Mouse (Mus musculus): ENCODE results near the gene Zfp212. TPM values are rescaled to one million over a fixed set of nuclear protein-coding genes. Genes with fewer than 3 reads are reported as not detected.

Zfp212 gene
- polyA plus RNA-seq (2021) = 17.7 TPM

DNA sequence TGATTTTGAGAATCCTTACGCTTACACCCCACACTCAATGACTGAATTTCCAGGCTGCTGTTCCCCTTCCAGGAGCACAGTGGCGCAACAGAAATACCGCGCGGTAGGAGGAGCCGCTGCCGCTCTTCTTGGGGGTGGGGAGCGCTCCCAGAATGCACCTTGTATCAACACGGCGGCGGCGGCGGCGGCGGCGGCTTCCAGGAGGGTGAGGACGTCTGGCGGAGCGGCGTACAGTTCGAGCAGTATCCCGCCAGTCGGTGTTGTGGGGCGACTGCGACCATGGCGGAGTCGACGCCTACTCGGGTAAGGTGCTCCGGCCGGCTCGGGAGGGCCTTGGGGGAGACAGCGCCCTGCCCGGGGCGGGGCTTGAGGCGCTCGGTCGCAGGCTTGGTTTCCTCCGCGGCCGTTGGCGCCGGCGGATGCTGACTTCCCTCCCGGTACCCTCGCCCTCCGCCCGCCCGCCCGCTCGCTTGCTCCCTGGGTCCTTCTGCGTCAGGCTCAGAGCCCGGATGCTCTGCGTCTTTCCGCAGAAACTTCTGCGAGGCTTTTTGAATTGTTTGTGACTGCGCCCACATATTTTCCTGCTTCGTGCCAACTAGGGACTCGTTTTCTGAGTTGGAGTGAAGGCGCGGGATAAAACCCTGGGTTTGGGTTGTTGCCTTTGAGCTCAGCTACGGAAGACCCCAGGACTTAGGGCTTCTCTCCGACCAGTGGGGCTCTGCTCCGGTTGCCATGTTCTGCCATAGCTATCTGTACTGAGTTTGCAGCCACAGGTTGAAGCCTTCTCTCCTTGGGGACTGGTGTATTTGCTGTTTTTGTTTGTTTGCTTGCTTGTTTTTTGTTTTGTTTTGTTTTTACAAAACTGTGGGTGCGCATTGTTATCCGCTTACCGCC is at the start of gene Zfp212:
TSS of gene Zfp212 (plus strand) at position 30 of the 894 bp plus-strand sequence.
- TF ChIP-seq CTCF (IDR thresholded peaks at IDR 0.05) = peak; percentile 71
- ATAC-seq (peak; percentile 82), DNase-seq (ENCODE audit: low read depth, low spot score) (peak; percentile 28)
- no peaks in the 10 kb centered on the region for H3K27me3 ChIP-seq
- in situ Hi-C loops (cut with MboI; ENCODE audit: low pct_unique_long_range_greater_than_20kb) = no loop called here
- ChIA-PET POLR2A (no interaction called here), CTCF (interaction anchor here (1.0 to 2.6 kb wide), 3 partner anchors 14 to 59 kb away, joined by 3 to 6 read pairs (median 3); no protein-coding TSS in a partner anchor)

DNA sequence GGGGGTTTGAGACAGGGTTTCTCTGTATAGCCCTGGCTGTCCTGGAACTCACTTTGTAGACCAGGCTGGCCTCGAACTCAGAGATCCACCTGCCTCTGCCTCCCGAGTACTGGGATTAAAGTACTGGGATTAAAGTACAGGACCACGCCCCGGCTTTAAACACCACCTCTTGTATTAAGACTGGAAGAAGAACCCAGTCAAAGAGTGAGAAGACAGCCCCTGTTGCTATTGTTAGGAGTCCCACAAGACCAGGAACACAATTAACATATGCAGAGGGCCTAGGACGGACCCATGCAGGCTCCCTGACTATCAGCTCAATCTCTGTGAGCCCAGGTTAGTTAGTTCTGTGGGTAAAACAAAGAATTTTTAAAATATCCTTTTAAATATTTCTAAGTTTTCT is 48.0 kb upstream of the Zfp212 start:
- ATAC-seq (no peak), DNase-seq (ENCODE audit: low read depth, low spot score) (no peak)
- no peaks in the 10 kb centered on the region for H3K27me3 ChIP-seq
- TF ChIP-seq CTCF (IDR thresholded peaks at IDR 0.05) = no peak
- ChIA-PET POLR2A (no interaction called here), CTCF (interaction anchor here (1.3 kb wide), 1 partner anchor 37 kb away, joined by 4 read pairs; the partner anchor contains the start of gene Zfp398)
- in situ Hi-C loops (cut with MboI; ENCODE audit: low pct_unique_long_range_greater_than_20kb) = no loop called here

DNA sequence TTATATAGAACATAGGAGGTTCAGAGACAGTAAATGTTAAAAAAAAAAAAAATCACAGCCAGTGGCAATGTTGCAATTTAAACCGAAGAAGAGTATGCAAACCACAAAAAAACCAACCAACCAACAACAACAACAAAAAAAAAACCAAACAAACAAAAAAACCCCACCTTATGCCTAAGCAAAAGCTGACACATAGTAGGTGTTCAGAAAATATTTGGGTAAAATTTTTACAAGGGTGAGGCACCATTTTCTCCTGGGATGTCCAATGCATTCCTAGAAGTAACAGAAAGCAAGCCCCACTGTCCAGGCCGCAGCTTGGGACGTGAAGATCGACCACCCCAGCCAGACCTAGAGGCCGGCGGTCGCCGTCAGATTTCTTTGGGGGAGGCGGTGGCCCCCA is 43.2 kb upstream of the Zfp212 start, which contains the start of gene Zfp282:
TSS of gene Zfp282 (plus strand) at position 147 of the 400 bp plus-strand sequence.
- no peak for ATAC-seq
- in situ Hi-C loops (cut with MboI; ENCODE audit: low pct_unique_long_range_greater_than_20kb) = no loop called here
- CTCF ChIA-PET = interaction anchor here (1.0 to 3.8 kb wide), 3 partner anchors 12 to 102 kb away, joined by 4 to 15 read pairs (median 4); no protein-coding TSS in a partner anchor

DNA sequence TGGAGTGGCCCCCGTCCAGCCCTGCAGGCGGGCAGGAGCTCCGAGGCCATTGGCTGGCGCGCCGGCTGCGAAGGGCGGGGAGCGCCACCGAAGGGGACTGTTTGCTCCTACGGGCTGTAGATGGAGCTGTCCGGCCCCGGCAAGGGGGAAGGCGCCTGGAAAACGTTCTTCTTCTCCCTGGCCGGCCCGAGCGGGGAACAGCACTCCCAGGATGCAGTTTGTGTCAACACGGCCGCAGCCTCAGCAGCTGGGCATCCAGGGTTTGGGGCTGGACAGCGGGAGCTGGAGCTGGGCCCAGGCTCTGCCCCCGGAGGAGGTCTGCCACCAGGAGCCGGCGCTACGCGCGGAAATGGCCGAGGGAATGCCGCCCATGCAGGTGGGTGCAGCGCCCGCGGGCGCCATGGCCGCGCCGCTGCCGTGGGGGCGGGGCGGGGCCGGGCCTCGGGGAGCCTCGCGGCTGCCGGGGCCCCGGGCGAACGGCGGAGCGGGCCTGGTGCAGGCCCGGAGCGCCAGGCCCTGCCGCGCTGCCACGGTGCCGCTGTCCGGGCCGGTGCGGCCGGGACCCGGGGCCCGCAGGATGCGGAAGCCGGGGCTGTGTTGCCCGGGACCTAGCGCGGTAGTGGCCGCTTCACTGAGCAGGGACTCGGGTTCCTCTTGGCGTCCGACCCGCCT is 42.7 kb upstream of the Zfp212 start:
- no peak for TF ChIP-seq CTCF (IDR thresholded peaks at IDR 0.05)
- ChIA-PET CTCF (interaction anchor here (1.0 to 3.8 kb wide), 3 partner anchors 13 to 102 kb away, joined by 4 to 15 read pairs (median 4); no protein-coding TSS in a partner anchor), POLR2A (no interaction called here)
- H3K27me3 ChIP-seq = no peaks in the 10 kb centered on the region
- peak; percentile 50 for DNase-seq (ENCODE audit: low read depth, low spot score)
- in situ Hi-C loops (cut with MboI; ENCODE audit: low pct_unique_long_range_greater_than_20kb) = no loop called here
- peak; percentile 93 for ATAC-seq

More for the DNA sequence above, 43.2 kb upstream of the Zfp212 start, which contains the start of gene Zfp282:
- POLR2A ChIA-PET = no interaction called here
- no peaks in the 10 kb centered on the region for H3K27me3 ChIP-seq
- no peak for DNase-seq (ENCODE audit: low read depth, low spot score)
- TF ChIP-seq CTCF (IDR thresholded peaks at IDR 0.05) = no peak

DNA sequence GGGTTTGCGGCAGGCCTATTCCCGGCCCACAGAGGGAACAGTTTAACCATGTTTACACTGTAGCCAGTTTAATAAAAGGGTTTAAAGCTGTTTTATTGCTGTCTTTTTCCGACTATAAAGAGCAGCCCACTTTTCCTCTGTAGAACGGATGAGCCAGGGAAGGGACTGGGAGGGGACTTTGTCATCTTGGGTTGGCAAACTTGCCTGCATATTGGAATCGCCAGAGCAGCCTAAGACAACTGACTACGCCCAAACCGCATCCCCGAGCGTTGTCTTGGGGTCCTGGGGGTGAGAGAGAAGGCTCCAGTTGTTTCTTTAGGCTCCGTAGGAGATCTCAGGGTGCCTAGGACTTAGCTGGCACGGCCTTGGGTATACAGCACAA is 42.2 kb upstream of the Zfp212 start:
- ATAC-seq = no peak
- in situ Hi-C loops (cut with MboI; ENCODE audit: low pct_unique_long_range_greater_than_20kb) = no loop called here
- POLR2A ChIA-PET = interaction anchor here (0.7 kb wide), 1 partner anchor 35 kb away, joined by 3 read pairs; no protein-coding TSS in a partner anchor
- H3K27me3 ChIP-seq = no peaks in the 10 kb centered on the region
- TF ChIP-seq CTCF (IDR thresholded peaks at IDR 0.05) = no peak
- CTCF ChIA-PET = interaction anchor here (1.6 to 3.8 kb wide), 2 partner anchors 13 to 36 kb away, joined by 4 to 15 read pairs; no protein-coding TSS in a partner anchor
- DNase-seq (ENCODE audit: low read depth, low spot score) = no peak

DNA sequence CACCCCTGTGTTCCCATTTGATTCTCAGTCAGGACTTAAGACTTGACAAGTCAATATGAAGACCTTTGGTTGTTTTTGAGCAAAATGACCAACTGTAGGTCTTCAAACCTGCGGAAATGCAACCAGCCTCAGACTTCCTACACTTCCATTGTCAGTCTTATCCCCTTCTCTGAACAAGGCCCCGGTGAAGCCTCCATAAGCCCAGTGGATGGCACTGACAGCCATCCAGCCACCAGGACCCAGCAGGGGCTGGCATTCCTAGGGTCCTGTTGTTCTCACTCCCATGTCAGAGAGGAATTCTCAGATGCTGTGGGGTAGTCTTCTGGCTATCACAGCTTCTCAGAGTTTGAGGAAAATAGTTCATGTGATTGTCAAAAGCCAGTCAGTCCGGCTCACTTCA is 41.7 kb upstream of the Zfp212 start:
- CTCF ChIA-PET = interaction anchor here (3.8 kb wide), 1 partner anchor 14 kb away, joined by 15 read pairs; no protein-coding TSS in a partner anchor
- no peak for TF ChIP-seq CTCF (IDR thresholded peaks at IDR 0.05)
- H3K27me3 ChIP-seq = no peaks in the 10 kb centered on the region
- POLR2A ChIA-PET = interaction anchor here (0.7 kb wide), 1 partner anchor 36 kb away, joined by 3 read pairs; no protein-coding TSS in a partner anchor
- no peak for ATAC-seq
- DNase-seq (ENCODE audit: low read depth, low spot score) = no peak
- in situ Hi-C loops (cut with MboI; ENCODE audit: low pct_unique_long_range_greater_than_20kb) = no loop called here

DNA sequence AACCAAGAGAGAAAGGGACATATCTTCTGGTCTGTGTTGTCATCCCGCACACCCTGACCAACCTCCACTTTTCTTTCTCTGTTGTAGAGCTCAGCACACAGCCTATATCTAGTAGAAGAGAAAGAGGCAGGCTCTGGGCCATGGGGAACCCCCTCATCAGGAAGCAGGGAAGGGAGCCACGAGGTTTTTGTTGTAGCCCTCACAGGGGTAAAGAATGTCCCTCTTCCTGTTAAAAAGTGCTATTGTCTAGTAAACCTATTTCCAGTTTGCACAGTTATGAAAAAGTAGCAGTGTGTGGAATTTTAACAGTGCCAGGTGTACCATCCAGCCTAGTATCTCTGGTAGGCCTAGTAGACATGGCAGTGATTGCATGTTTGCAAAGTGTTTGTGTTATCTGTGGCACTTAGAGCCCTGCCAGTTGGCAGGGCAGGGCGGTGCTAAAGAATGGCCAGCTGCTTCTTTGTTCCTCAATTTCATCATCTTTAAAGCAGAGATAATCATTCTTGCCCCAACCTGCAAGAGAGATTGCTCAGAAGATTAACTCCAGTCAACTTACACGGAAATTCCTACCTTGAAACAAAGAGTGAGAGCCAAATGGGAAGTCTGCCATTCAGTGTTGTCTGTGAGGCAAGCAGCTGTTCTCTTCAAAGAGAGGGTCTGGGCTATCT is 41.1 kb upstream of the Zfp212 start:
- CTCF ChIA-PET = no interaction called here
- no peaks in the 10 kb centered on the region for H3K27me3 ChIP-seq
- DNase-seq (ENCODE audit: low read depth, low spot score) (no peak), ATAC-seq (no peak)
- POLR2A ChIA-PET = no interaction called here
- TF ChIP-seq CTCF (IDR thresholded peaks at IDR 0.05) = no peak
- in situ Hi-C loops (cut with MboI; ENCODE audit: low pct_unique_long_range_greater_than_20kb) = no loop called here

DNA sequence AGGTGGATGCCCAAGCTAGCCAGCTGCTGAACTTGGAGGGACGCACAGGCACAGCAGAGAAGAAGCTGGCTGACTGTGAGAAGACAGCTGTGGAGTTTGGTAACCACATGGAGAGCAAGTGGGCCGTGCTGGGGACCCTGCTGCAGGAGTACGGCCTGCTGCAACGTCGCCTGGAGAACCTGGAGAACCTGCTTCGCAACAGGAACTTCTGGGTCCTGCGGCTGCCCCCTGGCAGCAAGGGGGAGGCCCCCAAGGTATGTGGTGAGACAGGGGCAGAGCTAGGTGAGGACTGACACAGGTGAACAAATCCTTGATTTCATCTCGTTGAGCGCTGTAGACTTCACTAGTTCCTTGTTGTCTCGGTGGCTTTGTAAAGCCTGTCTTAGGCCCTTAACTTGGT is 40.1 kb upstream of the Zfp212 start:
- DNase-seq (ENCODE audit: low read depth, low spot score) (no peak), ATAC-seq (no peak)
- H3K27me3 ChIP-seq = no peaks in the 10 kb centered on the region
- TF ChIP-seq CTCF (IDR thresholded peaks at IDR 0.05) = no peak
- in situ Hi-C loops (cut with MboI; ENCODE audit: low pct_unique_long_range_greater_than_20kb) = no loop called here
- ChIA-PET POLR2A (no interaction called here), CTCF (no interaction called here)

DNA sequence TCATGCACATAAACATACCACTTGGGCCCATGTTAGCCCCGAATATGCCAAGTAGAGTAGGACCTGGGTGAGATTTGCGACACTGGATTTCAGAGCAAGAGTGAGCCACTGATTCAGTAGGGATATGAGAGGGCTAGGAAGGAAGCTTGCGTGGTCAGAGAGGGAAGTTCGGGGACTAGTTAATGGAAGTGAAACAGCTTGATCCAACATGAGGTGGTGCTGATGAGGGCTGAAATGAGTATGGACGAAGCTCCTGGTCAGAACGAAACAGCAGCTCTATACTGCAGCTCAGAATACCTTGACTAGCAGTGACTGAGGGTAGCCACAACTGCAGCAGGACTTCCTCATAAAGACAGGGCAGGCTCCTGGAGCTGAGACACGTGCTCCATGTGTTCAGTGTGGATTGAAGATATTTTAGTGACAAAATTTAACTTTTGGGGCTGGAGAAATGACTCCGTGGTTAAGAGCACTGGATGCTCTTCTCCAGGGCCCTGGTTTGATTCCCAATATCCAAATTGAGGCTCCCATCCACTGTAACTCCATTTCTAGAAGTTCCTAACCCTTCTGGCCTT is 31.4 kb upstream of the Zfp212 start:
- ATAC-seq (no peak), DNase-seq (ENCODE audit: low read depth, low spot score) (no peak)
- POLR2A ChIA-PET = no interaction called here
- in situ Hi-C loops (cut with MboI; ENCODE audit: low pct_unique_long_range_greater_than_20kb) = no loop called here
- CTCF ChIA-PET = interaction anchor here (0.9 kb wide), 2 partner anchors 9 to 14 kb away, joined by 3 to 4 read pairs; no protein-coding TSS in a partner anchor
- TF ChIP-seq CTCF (IDR thresholded peaks at IDR 0.05) = no peak
- H3K27me3 ChIP-seq = no peaks in the 10 kb centered on the region

DNA sequence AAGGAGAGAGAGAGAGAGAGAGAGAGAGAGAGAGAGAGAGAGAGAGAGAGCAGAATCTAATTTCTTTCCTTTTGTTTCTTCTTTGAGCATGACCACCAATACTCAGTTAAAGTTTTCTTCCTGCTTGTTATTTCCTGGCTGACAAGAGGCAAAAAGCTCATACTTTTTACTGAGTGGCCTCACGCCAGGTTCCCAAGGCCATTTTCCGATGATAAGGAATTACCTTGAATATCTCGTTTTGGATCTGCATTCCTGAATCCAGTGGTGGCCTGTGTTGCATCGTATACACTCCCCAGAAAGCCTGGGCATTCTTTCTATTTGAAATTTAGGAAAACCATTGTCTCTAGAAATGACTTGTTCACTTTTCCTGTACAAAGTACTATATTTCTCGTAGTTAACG is 20.9 kb upstream of the Zfp212 start:
- ChIA-PET POLR2A (no interaction called here), CTCF (no interaction called here)
- in situ Hi-C loops (cut with MboI; ENCODE audit: low pct_unique_long_range_greater_than_20kb) = no loop called here
- TF ChIP-seq CTCF (IDR thresholded peaks at IDR 0.05) = no peak
- DNase-seq (ENCODE audit: low read depth, low spot score) = no peak
- no peak for ATAC-seq
- H3K27me3 ChIP-seq = no peaks in the 10 kb centered on the region

Measured in Patski (cell line).